In the genomic region with DNA sequence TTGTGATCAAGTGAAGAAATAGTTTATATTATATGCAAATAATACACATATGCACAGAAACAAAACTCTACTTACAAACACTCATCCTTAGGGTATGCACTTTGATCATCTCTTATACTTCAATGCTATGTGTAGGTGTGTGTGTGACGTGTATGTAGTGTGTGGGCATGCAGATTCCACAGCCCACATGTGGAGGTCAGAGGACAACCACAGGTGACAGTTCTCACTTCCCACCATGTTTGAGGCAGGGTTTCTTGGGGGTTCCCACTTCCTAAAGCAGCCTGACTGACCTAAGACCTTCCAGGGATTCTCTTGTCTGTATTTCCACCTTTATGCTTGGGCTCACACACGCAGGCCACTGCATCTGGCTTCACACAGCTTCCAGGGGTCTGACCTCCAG, we compare ENCODE assay signal across 27 mouse cellular contexts. TPM values are rescaled to one million over a fixed set of nuclear protein-coding genes. Genes with fewer than 3 reads are reported as not detected.
A peak's percentile ranks its signal among the peaks of the same experiment; 100 is the strongest.
DNase-seq lines count a peak whose midpoint lies in the region; ATAC-seq lines count a peak whose summit lies in the region.
"Had no signal": no experiment of that assay in that cellular context is flagged by ENCODE, and none has a peak within 500 bp of the region (broad histone marks: within the 10 kb centered on the region; RNA-seq: fewer than 3 reads in every experiment).

No protein-coding gene starts in this region.

- peak; percentile 64 for DNase-seq in CD4-positive helper T cell, adult 2 months (ENCODE audit: low read depth, low spot score)
- peak; percentile 48 for DNase-seq in CD4-positive, CD25-positive, alpha-beta regulatory T cell, adult 2 months (ENCODE audit: low read depth, low spot score)
- DNase-seq in liver, result no peak
- no peak for DNase-seq in adrenal gland, postnatal 14 days
- DNase-seq in kidney, adult 11 months, result no peak
- DNase-seq: adrenal gland, adult 2 months; adrenal gland, postnatal 10 days; adrenal gland, postnatal 36 days; cerebellum, adult 11-12 months; cerebellum, adult 2 months; cerebellum, adult 9-10 months; cerebellum, postnatal 10 days; cerebellum, postnatal 25 days; forebrain, postnatal 0 days had no signal

- peak; percentile 33 for ATAC-seq in activated CD4-positive, CD25-positive, alpha-beta regulatory T cell, adult 4 months
- ATAC-seq in inflammation-experienced regulatory T-cells, adult 6 months, result peak; percentile 35
- ATAC-seq: forebrain, embryonic 13.5 days; forebrain, embryonic 15.5 days; forebrain, postnatal 0 days; Patski had no signal

RNA-seq across cellular contexts. Expression of gene 4930402F06Rik, which starts 15.3 kb away (rescaled TPM):
- not detected for polyA plus RNA-seq in activated CD4-positive, CD25-positive, alpha-beta regulatory T cell, adult 4 months (2017; shearing (Covaris generic))
- polyA plus RNA-seq in inflammation-experienced regulatory T-cells, adult 6 months (2017; shearing (Covaris generic)), result not detected
- total RNA-seq in adrenal gland, postnatal 14 days (2021), result not detected in 2 replicates
- total RNA-seq: adrenal gland, adult 2 months; adrenal gland, postnatal 10 days; adrenal gland, postnatal 36 days; CH12.LX; forebrain, postnatal 0 days; G1E had no signal
- polyA plus RNA-seq: adrenal gland, adult 2 months; C2C12; cerebellum, adult 2 months; cortical plate, adult 2 months; embryonic facial prominence, embryonic 10.5 days; embryonic facial prominence, embryonic 12.5 days; embryonic facial prominence, embryonic 14.5 days; forebrain, embryonic 11.5 days; forebrain, embryonic 13.5 days; forebrain, embryonic 15.5 days; forebrain, postnatal 0 days; G1E; Patski had no signal

RNA-seq across cellular contexts. Expression of gene 4930568D16Rik, which starts 44.7 kb away (rescaled TPM):
- polyA plus RNA-seq in activated CD4-positive, CD25-positive, alpha-beta regulatory T cell, adult 4 months (2017; shearing (Covaris generic)), result not detected
- polyA plus RNA-seq in inflammation-experienced regulatory T-cells, adult 6 months (2017; shearing (Covaris generic)), result not detected
- total RNA-seq in adrenal gland, postnatal 14 days (2021), result not detected in 2 replicates
- total RNA-seq: adrenal gland, adult 2 months; adrenal gland, postnatal 10 days; adrenal gland, postnatal 36 days; CH12.LX; forebrain, postnatal 0 days had no signal
- polyA plus RNA-seq: adrenal gland, adult 2 months; C2C12; cerebellum, adult 2 months; cortical plate, adult 2 months; embryonic facial prominence, embryonic 10.5 days; embryonic facial prominence, embryonic 12.5 days; embryonic facial prominence, embryonic 14.5 days; forebrain, embryonic 11.5 days; forebrain, embryonic 13.5 days; forebrain, embryonic 15.5 days; forebrain, postnatal 0 days; G1E; Patski had no signal

RNA-seq across cellular contexts. Expression of gene Ggta1, which starts 50.8 kb away (rescaled TPM):
- 10 to 100 TPM; 19.3 to 23.3 TPM for polyA plus RNA-seq in activated CD4-positive, CD25-positive, alpha-beta regulatory T cell, adult 4 months (2017; shearing (Covaris generic))
- 10 to 100 TPM; 17.5 to 19.2 (median 18.0) TPM for polyA plus RNA-seq in inflammation-experienced regulatory T-cells, adult 6 months (2017; shearing (Covaris generic))
- 14.3 and 16.6 TPM in 2 replicates for total RNA-seq in adrenal gland, postnatal 14 days (2021)

Comparison
In these comparisons a context has a peak if more than half of its experiments do, and no peak if none do; other contexts are left out.
1. DNase-seq: peak in CD4-positive helper T cell, adult 2 months (single experiment) and CD4-positive, CD25-positive, alpha-beta regulatory T cell, adult 2 months (single experiment); none in liver (single experiment), adrenal gland, postnatal 14 days (single experiment) and kidney, adult 11 months (single experiment).